ENCODE assay signal across 8 mouse cellular contexts in the genomic region with DNA sequence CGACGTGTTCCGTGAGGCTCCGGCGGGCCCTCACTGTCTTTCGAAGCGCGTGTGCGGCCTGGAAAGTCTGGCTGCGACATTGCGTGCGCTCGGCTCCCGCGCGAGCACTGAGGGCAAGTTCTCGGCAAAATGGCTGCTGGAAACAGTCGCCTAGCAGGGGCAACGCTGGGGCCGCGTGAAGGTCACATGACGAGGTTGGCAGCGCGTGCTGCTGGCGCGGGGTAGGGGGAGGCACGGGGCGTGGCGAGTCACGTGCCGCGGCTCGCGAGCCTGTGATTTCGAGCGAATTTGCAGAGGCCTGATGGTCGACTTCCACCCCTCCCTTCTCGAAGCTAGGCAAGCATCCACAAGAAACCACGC. TPM values are rescaled to one million over a fixed set of nuclear protein-coding genes. Genes with fewer than 3 reads are reported as not detected.
A peak's percentile ranks its signal among the peaks of the same experiment; 100 is the strongest.
DNase-seq lines count a peak whose midpoint lies in the region; ATAC-seq and TF ChIP-seq lines count a peak whose summit lies in the region.

No protein-coding gene starts in this region.

- peak overlapping the region; percentile 37 for H3K4me3 ChIP-seq in C2C12 (ENCODE audit: insufficient read depth, poor library complexity, severe bottlenecking)
- peak overlapping the region; percentile 69 for H3K4me3 ChIP-seq in erythroblast, embryonic 14.5 days (replicated peaks)
- peak overlapping the region; percentile 54 for H3K4me3 ChIP-seq in heart, embryonic 12.5 days
- H3K4me3 ChIP-seq in kidney, embryonic 16.5 days (ENCODE audit: low read length): peak overlapping the region; percentile 60
- H3K4me3 ChIP-seq in liver, adult 2 months (ENCODE audit: insufficient read depth, low read depth, low read length): peak overlapping the region; percentile 75

- WGBS in heart, embryonic 12.5 days: 1% methylated on average over 39 of the region's 39 CpGs
- WGBS in kidney, embryonic 16.5 days: under 1% methylated on average over 39 of the region's 39 CpGs
- WGBS in liver, adult 2 months: 1% methylated on average over 39 of the region's 39 CpGs

- H3K4me2 ChIP-seq in heart, embryonic 12.5 days: peak overlapping the region; percentile 89
- peak overlapping the region; percentile 99 for H3K4me2 ChIP-seq in kidney, embryonic 16.5 days (replicated peaks; ENCODE audit: low read depth, low read length)

- TF ChIP-seq CTCF in C2C12 (IDR thresholded peaks at IDR 0.05; ENCODE audit: control insufficient read depth, insufficient read depth, insufficient read length): no peak
- TF ChIP-seq CTCF in brain, embryonic 14.5 days (IDR thresholded peaks at IDR 0.05; ENCODE audit: borderline replicate concordance, extremely low read depth, insufficient read depth, insufficient read length): no peak
- no peak for TF ChIP-seq CTCF in liver, adult 2 months (IDR thresholded peaks at IDR 0.05; ENCODE audit: low read depth, low read length)

- peaks cover 10% of the 10 kb centered on the region for H3K27me3 ChIP-seq in C2C12 (ENCODE audit: control insufficient read depth, insufficient read depth, insufficient read length)
- H3K27me3 ChIP-seq in erythroblast, embryonic 14.5 days (ENCODE audit: control insufficient read depth): peaks cover 35% of the 10 kb centered on the region
- 0 out of 2 replicates have a peak, but pooled peaks cover 13% of the 10 kb centered on the region for H3K27me3 ChIP-seq in heart, embryonic 12.5 days (replicated peaks)
- H3K27me3 ChIP-seq in kidney, embryonic 16.5 days (ENCODE audit: insufficient read depth, low read length): 0 out of 2 replicates have a peak, but pooled peaks cover 6% of the 10 kb centered on the region
- H3K27me3 ChIP-seq in liver, adult 2 months (ENCODE audit: control insufficient read depth, insufficient read depth, low read length): no peaks in the 10 kb centered on the region

- H3ac ChIP-seq in C2C12 (ENCODE audit: control insufficient read depth, insufficient read length, low read depth): peak overlapping the region; percentile 1

- DNase-seq in brain, embryonic 14.5 days (ENCODE audit: low read depth): peak; percentile 97
- DNase-seq in liver, adult 2 months (ENCODE audit: extremely low read depth, low read depth, low spot score): peak; percentile 73
- DNase-seq in monocyte, adult 2 months (ENCODE audit: low read depth in 1 of 2, low spot score in 2 of 2): peak; percentile 11 to 48
- DNase-seq in spleen, postnatal 36 days (ENCODE audit: low spot score in 2 of 2): peak; percentile 78 to 79

- H3K79me3 ChIP-seq in C2C12 (ENCODE audit: low read depth): peaks cover 24% of the 10 kb centered on the region

- peak overlapping the region; percentile 15; the same call in 1 of the 2 replicates for H3K27ac ChIP-seq in heart, embryonic 12.5 days (ENCODE audit: poor library complexity, severe bottlenecking)
- H3K27ac ChIP-seq in kidney, embryonic 16.5 days (ENCODE audit: low read length): 0 out of 2 replicates have a peak overlapping the region, but pooled peaks have one; percentile 20
- peak overlapping the region; percentile 66 for H3K27ac ChIP-seq in liver, adult 2 months (replicated peaks; ENCODE audit: insufficient read depth, low read depth, low read length)

- H3K9ac ChIP-seq in heart, embryonic 12.5 days: peak overlapping the region; percentile 70
- peak overlapping the region; percentile 79 for H3K9ac ChIP-seq in kidney, embryonic 16.5 days (replicated peaks; ENCODE audit: low read length)
- H3K9ac ChIP-seq in liver, adult 2 months (ENCODE audit: low read depth, low read length): peak overlapping the region; percentile 80

- 0 out of 2 replicates have a peak, but pooled peaks cover 3% of the 10 kb centered on the region for H3K9me3 ChIP-seq in erythroblast, embryonic 14.5 days (ENCODE audit: control insufficient read depth, low read length)
- H3K9me3 ChIP-seq in heart, embryonic 12.5 days (replicated peaks): no peaks in the 10 kb centered on the region
- H3K9me3 ChIP-seq in kidney, embryonic 16.5 days (ENCODE audit: low read length): no peaks in the 10 kb centered on the region

- H3K4me1 ChIP-seq in erythroblast, embryonic 14.5 days (ENCODE audit: control insufficient read depth): peaks cover 15% of the 10 kb centered on the region
- H3K4me1 ChIP-seq in heart, embryonic 12.5 days (replicated peaks): no peaks in the 10 kb centered on the region
- peaks cover 9% of the 10 kb centered on the region; the same call in 1 of the 2 replicates for H3K4me1 ChIP-seq in kidney, embryonic 16.5 days (ENCODE audit: insufficient read depth, low read length)
- no peaks in the 10 kb centered on the region; the same call in 1 of the 2 replicates for H3K4me1 ChIP-seq in liver, adult 2 months (ENCODE audit: control insufficient read depth, insufficient read depth, low read length)

- H3K79me2 ChIP-seq in C2C12 (ENCODE audit: control insufficient read depth, insufficient read depth): peaks cover 51% of the 10 kb centered on the region
- peaks cover 7% of the 10 kb centered on the region; the same call in 1 of the 2 replicates for H3K79me2 ChIP-seq in liver, adult 2 months (ENCODE audit: control insufficient read depth, insufficient read depth, low read length)

- ATAC-seq in heart, embryonic 12.5 days (ENCODE audit: insufficient number of reproducible peaks, low FRiP score): peak; percentile 89
- peak; percentile 89 for ATAC-seq in kidney, embryonic 16.5 days (ENCODE audit: low FRiP score, low TSS enrichment)

- no peak for TF ChIP-seq POLR2A in brain, embryonic 14.5 days (IDR thresholded peaks at IDR 0.05; ENCODE audit: borderline replicate concordance, extremely low read depth, insufficient read depth, insufficient read length, poor library complexity, severe bottlenecking)
- TF ChIP-seq POLR2A in liver, adult 2 months (IDR thresholded peaks at IDR 0.05; ENCODE audit: extremely low read depth, insufficient read depth, low read length): 0 out of 2 replicates have a peak, but pooled peaks have one; percentile 13

- no peaks in the 10 kb centered on the region for H3K36me3 ChIP-seq in C2C12 (ENCODE audit: control insufficient read depth, insufficient read depth)
- H3K36me3 ChIP-seq in erythroblast, embryonic 14.5 days (ENCODE audit: control insufficient read depth): no peaks in the 10 kb centered on the region
- no peaks in the 10 kb centered on the region for H3K36me3 ChIP-seq in heart, embryonic 12.5 days
- no peaks in the 10 kb centered on the region for H3K36me3 ChIP-seq in kidney, embryonic 16.5 days (ENCODE audit: insufficient read depth, low read length)
- H3K36me3 ChIP-seq in liver, adult 2 months (ENCODE audit: control insufficient read depth, insufficient read depth, low read length): no peaks in the 10 kb centered on the region

TF ChIP-seq in C2C12, 6 proteins besides CTCF, POLR2A, EP300 and RAD21:
- TF ChIP-seq FOSL1 (IDR thresholded peaks at IDR 0.05; ENCODE audit: insufficient read depth, low read length, poor library complexity, severe bottlenecking) (no peak), MAX (IDR thresholded peaks at IDR 0.05) (peak; percentile 83), CEBPB (IDR thresholded peaks at IDR 0.05; ENCODE audit: low read depth) (no peak), USF1 (IDR thresholded peaks at IDR 0.05; ENCODE audit: low read depth) (peak; percentile 88)

RNA-seq across cellular contexts. Expression of a gene that starts 23.9 kb away (rescaled TPM):
- 3.3 TPM for polyA plus RNA-seq in C2C12 (2012; fragmentation: generic; extraction: Trizol)
- 22.7 and 31.0 TPM in 2 replicates for polyA plus RNA-seq in brain, embryonic 14.5 days (2012; rRNA removed)
- 0.01 and 0.02 TPM in 2 replicates for polyA plus RNA-seq in erythroblast, embryonic 14.5 days (2012)
- 27.6 and 29.0 TPM in 2 replicates for polyA plus RNA-seq in heart, embryonic 12.5 days (2016; fragmentation: Nextera tagmentation; extraction: Ambion mirVana)
- 24.7 and 28.3 TPM in 2 replicates for polyA plus RNA-seq in kidney, embryonic 16.5 days (2015; fragmentation: Nextera tagmentation; extraction: Ambion mirVana)
- 22.0 and 30.4 TPM in 2 replicates for total RNA-seq in liver, adult 2 months (2014; rRNA removed)
- 5.5 and 7.0 TPM in 2 replicates for polyA plus RNA-seq in liver, adult 2 months (2012; rRNA removed)

Comparison
In these comparisons a context has a peak if more than half of its experiments do, and no peak if none do; other contexts are left out.
1. Peak in every context shown above with its lines: DNase-seq, ATAC-seq, H3K4me3 ChIP-seq and H3K27ac ChIP-seq.
2. DNase-seq: peak in every context shown above with its lines; median percentile 97 in brain, embryonic 14.5 days; 78 in spleen, postnatal 36 days; 73 in liver, adult 2 months; 30 in monocyte, adult 2 months.
3. H3K27ac ChIP-seq: peak in every context shown above with its lines; median percentile 66 in liver, adult 2 months; 20 in kidney, embryonic 16.5 days; 15 in heart, embryonic 12.5 days.